Mouse (Mus musculus): Measurements from ENCODE around the gene Plcl2. TPM values are rescaled to one million over a fixed set of nuclear protein-coding genes. Genes with fewer than 3 reads are reported as not detected.
A peak's percentile ranks its signal among the peaks of the same experiment; 100 is the strongest.

Plcl2 gene
- total RNA-seq, 2 experiments from 2014 or later: 51.9 to 56.6 TPM

DNA sequence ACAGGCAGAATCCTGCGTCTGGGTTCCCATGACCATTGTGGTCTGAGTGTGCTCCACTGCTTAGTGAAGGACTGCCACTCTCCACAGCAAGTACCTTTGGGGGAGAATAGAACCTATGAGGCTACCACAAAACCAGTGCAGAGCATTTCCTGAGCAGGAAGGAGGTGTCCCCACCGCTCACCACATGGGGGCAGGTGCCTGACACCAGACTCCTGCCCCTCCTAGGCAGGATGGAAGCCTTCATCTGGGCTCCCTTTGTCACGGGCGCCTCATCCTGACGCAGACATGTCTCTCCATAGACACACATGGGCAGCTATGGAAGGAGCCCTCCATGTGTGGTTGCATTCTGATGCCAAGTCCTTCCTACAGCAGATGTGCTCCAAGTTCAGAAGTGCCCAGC lies 222.7 kb downstream of the Plcl2 start:
- DNase-seq (ENCODE audit: low spot score in 2 of 2): no peak

DNA sequence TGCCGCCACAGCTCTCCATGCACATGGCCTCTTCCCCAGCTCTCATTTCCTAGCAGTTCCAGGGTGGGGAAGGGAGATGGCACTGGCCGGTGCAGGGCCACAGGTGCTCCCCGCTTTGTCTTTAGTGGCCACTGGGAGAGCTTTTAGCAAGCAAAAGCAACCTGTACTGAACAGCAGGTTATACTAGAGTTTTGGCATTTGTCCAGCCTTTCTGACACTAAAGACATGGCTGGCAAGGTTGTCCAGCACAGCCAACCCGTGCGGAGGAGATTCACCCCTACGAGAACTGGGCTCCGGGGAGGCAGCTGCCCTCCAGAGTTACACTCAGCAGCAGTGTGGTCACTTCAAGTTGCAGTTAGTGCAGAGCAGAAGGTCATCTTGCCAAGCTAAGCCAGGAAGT lies 224.2 kb downstream of the Plcl2 start:
- DNase-seq (ENCODE audit: low spot score in 2 of 2): no peak

DNA sequence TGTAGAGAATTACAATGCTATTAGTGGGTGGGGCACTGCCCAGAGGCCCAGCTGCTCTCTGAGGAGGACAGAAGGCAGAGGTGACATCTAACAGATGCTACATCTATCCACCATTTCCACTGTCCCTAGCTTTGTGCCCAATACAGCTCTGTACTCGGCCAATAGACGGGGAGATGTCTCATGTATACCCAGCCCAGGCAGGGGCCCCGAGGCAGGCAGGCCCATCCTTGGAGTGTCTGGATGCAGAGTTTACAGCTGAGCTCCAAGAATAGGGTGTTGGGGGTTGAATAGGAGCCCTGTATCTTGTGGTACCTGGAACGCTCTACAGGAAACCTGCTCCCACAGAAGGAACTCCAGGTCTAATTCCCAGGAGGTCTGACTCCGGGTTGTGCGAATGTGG lies 225.6 kb downstream of the Plcl2 start:
- no peak for DNase-seq (ENCODE audit: low spot score in 2 of 2)

GRCm38 (mm10) chr17:50735382-50735954 lies 226.3 kb downstream of the Plcl2 start:
- no peak for DNase-seq (ENCODE audit: low spot score in 2 of 2)

GRCm38 (mm10) chr17:50735955-50736533 lies 226.8 kb downstream of the Plcl2 start:
- DNase-seq (ENCODE audit: low spot score in 2 of 2): peak in 1 of 2 experiments; percentile 21

- DNase-seq (ENCODE audit: low spot score in 2 of 2): no peak
These were observed 227.9 kb downstream of the Plcl2 start for GRCm38 (mm10) chr17:50737068-50737467.

Other genes with a start within 250 kb of the Plcl2 start
- gene Dazl, start 215.8 kb upstream of the Plcl2 start, total RNA-seq (2021): 1 to 10 TPM; 2.2 to 2.6 TPM